Mouse (Mus musculus): ENCODE data around the gene Psmc3. TPM values are rescaled to one million over a fixed set of nuclear protein-coding genes. Genes with fewer than 3 reads are reported as not detected.

The Psmc3 gene
- polyA plus RNA-seq, 1 experiment from 2014 or later: 232 TPM

GRCm38 (mm10) chr2:91060544-91061355 is 6.9 kb downstream of the Psmc3 start:
- DNase-seq (peak; percentile 75), ATAC-seq (ENCODE audit: low FRiP score, low TSS enrichment) (peak; percentile 29; the same call in 1 of the 2 replicates)
- WGBS: 84% methylated on average over 10 of the region's 10 CpGs
- Histone ChIP-seq H3K9me3 (ENCODE audit: control insufficient read depth, low read length) (no peaks in the 10 kb centered on the region), H3K4me1 (ENCODE audit: control insufficient read depth, insufficient read depth, low read length) (no peaks in the 10 kb centered on the region), H3K36me3 (ENCODE audit: control insufficient read depth, insufficient read depth, low read length) (peaks cover 88% of the 10 kb centered on the region), H3K9ac (replicated peaks; ENCODE audit: low read length) (no peak overlapping the region), H3K27me3 (ENCODE audit: control insufficient read depth, insufficient read depth, low read length) (no peaks in the 10 kb centered on the region), H3K4me3 (replicated peaks; ENCODE audit: low read depth, low read length) (no peak overlapping the region), H3K27ac (replicated peaks; ENCODE audit: low read depth, low read length) (no peak overlapping the region), H3K4me2 (ENCODE audit: low read length) (no peak overlapping the region)

- H3K36me3 ChIP-seq (ENCODE audit: control insufficient read depth, insufficient read depth, low read length): peaks cover 84% of the 10 kb centered on the region
- no peak for DNase-seq
Observed at GRCm38 (mm10) chr2:91061849-91062481, 8.2 kb downstream of the Psmc3 start.

GRCm38 (mm10) chr2:91062779-91063606 is 9.2 kb downstream of the Psmc3 start:
- no peak overlapping the region for H3K9ac ChIP-seq (replicated peaks; ENCODE audit: low read length)
- WGBS: 94% methylated on average over 16 of the region's 16 CpGs
- no peaks in the 10 kb centered on the region for H3K9me3 ChIP-seq (ENCODE audit: control insufficient read depth, low read length)
- ATAC-seq (ENCODE audit: low FRiP score, low TSS enrichment) (no peak), DNase-seq (no peak)
- no peaks in the 10 kb centered on the region for H3K4me1 ChIP-seq (ENCODE audit: control insufficient read depth, insufficient read depth, low read length)
- H3K27me3 ChIP-seq (ENCODE audit: control insufficient read depth, insufficient read depth, low read length): no peaks in the 10 kb centered on the region
- no peak overlapping the region for H3K4me3 ChIP-seq (replicated peaks; ENCODE audit: low read depth, low read length)
- H3K36me3 ChIP-seq (ENCODE audit: control insufficient read depth, insufficient read depth, low read length): peaks cover 78% of the 10 kb centered on the region
- no peak overlapping the region for H3K4me2 ChIP-seq (ENCODE audit: low read length)
- no peak overlapping the region for H3K27ac ChIP-seq (replicated peaks; ENCODE audit: low read depth, low read length)

More at GRCm38 (mm10) chr2:91061849-91062481, 8.2 kb downstream of the Psmc3 start:
- Histone ChIP-seq H3K4me3 (replicated peaks; ENCODE audit: low read depth, low read length) (no peak overlapping the region), H3K9me3 (ENCODE audit: control insufficient read depth, low read length) (no peaks in the 10 kb centered on the region), H3K4me1 (ENCODE audit: control insufficient read depth, insufficient read depth, low read length) (no peaks in the 10 kb centered on the region), H3K9ac (replicated peaks; ENCODE audit: low read length) (no peak overlapping the region), H3K27ac (replicated peaks; ENCODE audit: low read depth, low read length) (no peak overlapping the region), H3K27me3 (ENCODE audit: control insufficient read depth, insufficient read depth, low read length) (no peaks in the 10 kb centered on the region), H3K4me2 (ENCODE audit: low read length) (no peak overlapping the region)
- ATAC-seq (ENCODE audit: low FRiP score, low TSS enrichment): no peak
- 91% methylated on average over 6 of the region's 6 CpGs for WGBS

DNA sequence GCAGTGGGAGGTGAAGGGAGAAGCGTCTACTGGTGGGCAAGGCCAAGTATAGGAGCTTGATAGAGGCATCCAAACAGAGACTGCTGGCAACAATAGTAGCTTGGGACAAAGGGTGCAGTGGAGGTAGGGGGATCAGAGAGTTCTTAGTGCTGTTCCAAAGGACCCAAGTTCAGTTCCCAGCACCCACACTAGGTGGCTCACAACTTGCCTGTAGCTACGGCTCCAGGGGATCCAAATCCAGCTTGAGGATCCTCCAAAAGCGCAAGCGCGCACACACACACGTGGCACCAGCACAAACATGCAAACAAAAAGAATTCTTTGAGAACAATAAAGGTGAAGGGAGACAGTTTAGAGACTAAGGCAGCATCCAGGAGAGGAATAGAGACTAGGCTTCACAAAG is 10.4 kb downstream of the Psmc3 start:
- H3K9ac ChIP-seq (replicated peaks; ENCODE audit: low read length): no peak overlapping the region
- H3K27me3 ChIP-seq (ENCODE audit: control insufficient read depth, insufficient read depth, low read length): no peaks in the 10 kb centered on the region
- peaks cover 10% of the 10 kb centered on the region for H3K4me1 ChIP-seq (ENCODE audit: control insufficient read depth, insufficient read depth, low read length)
- no peak overlapping the region for H3K4me2 ChIP-seq (ENCODE audit: low read length)
- H3K4me3 ChIP-seq (replicated peaks; ENCODE audit: low read depth, low read length): no peak overlapping the region
- H3K9me3 ChIP-seq (ENCODE audit: control insufficient read depth, low read length): no peaks in the 10 kb centered on the region
- no peak for ATAC-seq (ENCODE audit: low FRiP score, low TSS enrichment)
- DNase-seq: no peak
- 87% methylated on average over 6 of the region's 6 CpGs for WGBS
- H3K36me3 ChIP-seq (ENCODE audit: control insufficient read depth, insufficient read depth, low read length): peaks cover 69% of the 10 kb centered on the region
- no peak overlapping the region for H3K27ac ChIP-seq (replicated peaks; ENCODE audit: low read depth, low read length)

GRCm38 (mm10) chr2:91065544-91065943 is 11.7 kb downstream of the Psmc3 start:
- H3K9me3 ChIP-seq (ENCODE audit: control insufficient read depth, low read length): no peaks in the 10 kb centered on the region
- no peaks in the 10 kb centered on the region for H3K27me3 ChIP-seq (ENCODE audit: control insufficient read depth, insufficient read depth, low read length)
- ATAC-seq (ENCODE audit: low FRiP score, low TSS enrichment): no peak
- DNase-seq: peak; percentile 58
- no peak overlapping the region for H3K27ac ChIP-seq (replicated peaks; ENCODE audit: low read depth, low read length)
- no peak overlapping the region for H3K9ac ChIP-seq (replicated peaks; ENCODE audit: low read length)
- peaks cover 55% of the 10 kb centered on the region for H3K36me3 ChIP-seq (ENCODE audit: control insufficient read depth, insufficient read depth, low read length)
- H3K4me3 ChIP-seq (replicated peaks; ENCODE audit: low read depth, low read length): no peak overlapping the region
- peaks cover 15% of the 10 kb centered on the region for H3K4me1 ChIP-seq (ENCODE audit: control insufficient read depth, insufficient read depth, low read length)
- WGBS: 47% methylated on average over 3 of the region's 3 CpGs
- H3K4me2 ChIP-seq (ENCODE audit: low read length): no peak overlapping the region

GRCm38 (mm10) chr2:91066455-91066854 is 12.6 kb downstream of the Psmc3 start:
- Histone ChIP-seq H3K4me2 (ENCODE audit: low read length) (no peak overlapping the region), H3K27me3 (ENCODE audit: control insufficient read depth, insufficient read depth, low read length) (no peaks in the 10 kb centered on the region), H3K9me3 (ENCODE audit: control insufficient read depth, low read length) (no peaks in the 10 kb centered on the region), H3K36me3 (ENCODE audit: control insufficient read depth, insufficient read depth, low read length) (peaks cover 50% of the 10 kb centered on the region), H3K9ac (replicated peaks; ENCODE audit: low read length) (no peak overlapping the region), H3K4me3 (replicated peaks; ENCODE audit: low read depth, low read length) (no peak overlapping the region), H3K27ac (replicated peaks; ENCODE audit: low read depth, low read length) (no peak overlapping the region), H3K4me1 (ENCODE audit: control insufficient read depth, insufficient read depth, low read length) (peaks cover 23% of the 10 kb centered on the region)
- DNase-seq (no peak), ATAC-seq (ENCODE audit: low FRiP score, low TSS enrichment) (no peak)
- 85% methylated on average over 3 of the region's 3 CpGs for WGBS

DNA sequence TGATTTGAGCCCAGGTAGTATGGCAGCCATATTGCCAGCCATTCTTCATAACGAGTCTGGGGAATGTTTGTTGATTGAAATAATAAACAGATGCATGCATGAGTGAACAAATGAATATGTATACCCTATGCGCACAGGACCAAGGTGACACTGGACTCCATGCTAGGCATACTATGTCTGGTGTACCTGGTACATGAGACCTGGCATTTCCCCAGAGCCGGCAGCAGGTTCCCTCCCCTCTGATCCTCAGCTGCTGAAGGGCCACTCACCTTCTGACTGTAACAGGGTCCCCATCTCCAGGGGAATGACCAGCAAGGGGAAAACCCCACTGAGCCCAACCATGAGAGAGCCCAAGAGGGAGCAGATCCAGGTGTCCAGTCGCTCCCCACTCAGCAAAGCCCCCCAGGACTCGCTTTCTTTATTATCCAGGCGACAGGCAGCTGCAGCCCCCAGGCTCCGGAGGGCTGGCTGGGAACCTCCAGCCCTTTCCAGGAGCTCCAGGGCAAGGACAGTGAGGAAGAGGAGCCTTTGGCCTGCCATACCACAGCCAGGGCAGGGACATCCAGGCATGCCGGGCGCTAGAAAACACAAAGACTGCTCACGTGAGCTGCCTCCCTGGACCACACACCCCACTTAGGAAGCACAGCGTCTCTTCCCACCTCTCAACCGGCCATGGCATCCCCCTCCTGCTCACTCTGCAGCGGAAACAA is 14.5 kb downstream of the Psmc3 start:
- ATAC-seq (ENCODE audit: low FRiP score, low TSS enrichment): no peak
- Histone ChIP-seq H3K4me2 (ENCODE audit: low read length) (peak overlapping the region; percentile 64), H3K4me3 (replicated peaks; ENCODE audit: low read depth, low read length) (peak overlapping the region; percentile 66), H3K9ac (replicated peaks; ENCODE audit: low read length) (peak overlapping the region; percentile 42; the same call in 1 of the 2 replicates), H3K9me3 (ENCODE audit: control insufficient read depth, low read length) (no peaks in the 10 kb centered on the region), H3K4me1 (ENCODE audit: control insufficient read depth, insufficient read depth, low read length) (peaks cover 23% of the 10 kb centered on the region), H3K36me3 (ENCODE audit: control insufficient read depth, insufficient read depth, low read length) (peaks cover 35% of the 10 kb centered on the region), H3K27me3 (ENCODE audit: control insufficient read depth, insufficient read depth, low read length) (no peaks in the 10 kb centered on the region), H3K27ac (replicated peaks; ENCODE audit: low read depth, low read length) (no peak overlapping the region)
- WGBS: 57% methylated on average over 13 of the region's 13 CpGs
- no peak for DNase-seq

GRCm38 (mm10) chr2:91068872-91069165 is 15.0 kb downstream of the Psmc3 start:
- peak overlapping the region; percentile 42; the same call in 1 of the 2 replicates for H3K9ac ChIP-seq (replicated peaks; ENCODE audit: low read length)
- DNase-seq: no peak
- no peaks in the 10 kb centered on the region for H3K9me3 ChIP-seq (ENCODE audit: control insufficient read depth, low read length)
- peaks cover 30% of the 10 kb centered on the region for H3K36me3 ChIP-seq (ENCODE audit: control insufficient read depth, insufficient read depth, low read length)
- no peak for ATAC-seq (ENCODE audit: low FRiP score, low TSS enrichment)
- peak overlapping the region; percentile 66 for H3K4me3 ChIP-seq (replicated peaks; ENCODE audit: low read depth, low read length)
- H3K4me2 ChIP-seq (ENCODE audit: low read length): peak overlapping the region; percentile 64
- peaks cover 23% of the 10 kb centered on the region for H3K4me1 ChIP-seq (ENCODE audit: control insufficient read depth, insufficient read depth, low read length)
- no peaks in the 10 kb centered on the region for H3K27me3 ChIP-seq (ENCODE audit: control insufficient read depth, insufficient read depth, low read length)
- 52% methylated on average over 6 of the region's 6 CpGs for WGBS
- no peak overlapping the region for H3K27ac ChIP-seq (replicated peaks; ENCODE audit: low read depth, low read length)
